Mouse (Mus musculus) lung, embryonic 15.5 days (tissue): ENCODE results near the gene Srsf3. TPM values are rescaled to one million over a fixed set of nuclear protein-coding genes. Genes with fewer than 3 reads are reported as not detected.
"Not testable (repeated sequence)": the region's sequence is repeated elsewhere in the genome, so short reads cannot be mapped to it uniquely, and the experiment has no call there.

Experiments used
- ATAC-seq: fragments of 200-750 bp; cut with Nextera tagmentation; 2 replicates; pipeline ENCODE4 v1.8.0; 2017; ENCODE audit warnings: moderate number of reproducible peaks, borderline replicate concordance; ENCODE audit not compliant: low FRiP score, low TSS enrichment; ENCODE audit errors: extremely low read depth
- H3K27ac ChIP-seq: fragments of 300-500 bp; sonication (generic); 2 replicates; pipeline ENCODE4 v1.5.1; 2015; ENCODE audit warnings: moderate library complexity, mild to moderate bottlenecking, inconsistent platforms
- H3K27me3 ChIP-seq: fragments of 300-500 bp; sonication (generic); 2 replicates; pipeline ENCODE4 v1.6.1; 2015; ENCODE audit warnings: inconsistent platforms
- H3K36me3 ChIP-seq: fragments of 300-500 bp; sonication (generic); 2 replicates; pipeline ENCODE4 v1.6.1; 2015; ENCODE audit warnings: inconsistent platforms
- H3K4me1 ChIP-seq: fragments of 300-500 bp; sonication (generic); 2 replicates; pipeline ENCODE4 v1.6.1; 2015; ENCODE audit warnings: inconsistent platforms
- H3K4me2 ChIP-seq: fragments of 300-500 bp; sonication (generic); 2 replicates; pipeline ENCODE4 v1.6.1; 2015; ENCODE audit warnings: inconsistent platforms, mild to moderate bottlenecking, moderate library complexity
- H3K4me3 ChIP-seq: fragments of 300-500 bp; sonication (generic); 2 replicates; pipeline ENCODE4 v1.5.1; 2015; ENCODE audit warnings: mild to moderate bottlenecking, inconsistent platforms
- H3K9ac ChIP-seq: fragments of 300-500 bp; sonication (generic); 2 replicates; pipeline ENCODE4 v1.6.1; 2015; ENCODE audit warnings: inconsistent platforms
- H3K9me3 ChIP-seq: fragments of 300-500 bp; sonication (generic); 2 replicates; pipeline ENCODE4 v1.6.1; 2016; ENCODE audit warnings: inconsistent platforms
- WGBS: fragments of 180-500 bp; shearing (Covaris S2); methylation state at CpG from one replicate; pipeline ENCODE4 v1.1.7; 2015; 5-methylcytosine and 5-hydroxymethylcytosine counted together
- polyA plus RNA-seq: library from polyadenylated mRNA; unstranded; fragments of >200 nt; fragmentation: Nextera tagmentation; extraction: Ambion mirVana; gene quantifications from 2 replicates; pipeline ENCODE4 v1.2.1, GENCODE M21; 2015

Gene Srsf3
- polyA plus RNA-seq, 1 experiment from 2014 or later: 642 TPM

DNA sequence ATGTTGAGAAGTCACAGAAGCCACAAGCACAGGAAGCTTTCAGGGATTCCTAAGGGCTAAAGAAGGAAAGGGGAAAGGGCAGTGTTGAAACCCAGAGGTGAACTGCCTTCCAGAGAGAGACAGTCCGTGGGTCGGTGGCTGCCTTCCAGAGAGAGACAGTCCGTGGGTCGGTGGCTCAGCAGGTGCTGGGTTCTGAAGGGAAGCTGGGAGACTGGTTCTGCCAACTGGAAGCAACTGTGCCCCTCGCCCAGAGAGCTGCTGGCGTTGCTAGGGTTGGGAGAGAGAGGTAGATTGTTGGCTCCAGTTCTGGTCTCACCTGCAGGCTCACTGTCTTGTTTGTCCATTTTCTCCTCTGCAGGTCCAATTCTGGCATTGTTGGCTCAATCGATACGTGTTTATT lies 26.1 kb downstream of the Srsf3 start:
- no peak overlapping the region for H3K4me3 ChIP-seq
- no peaks in the 10 kb centered on the region for H3K27me3 ChIP-seq
- H3K27ac ChIP-seq: no peak overlapping the region
- peaks cover 42% of the 10 kb centered on the region for H3K4me1 ChIP-seq
- WGBS: 85% methylated on average over 8 of the region's 8 CpGs
- H3K9ac ChIP-seq: no peak overlapping the region
- H3K36me3 ChIP-seq: no peaks in the 10 kb centered on the region
- no peak overlapping the region for H3K4me2 ChIP-seq
- no peak for ATAC-seq
- H3K9me3 ChIP-seq: no peaks in the 10 kb centered on the region

DNA sequence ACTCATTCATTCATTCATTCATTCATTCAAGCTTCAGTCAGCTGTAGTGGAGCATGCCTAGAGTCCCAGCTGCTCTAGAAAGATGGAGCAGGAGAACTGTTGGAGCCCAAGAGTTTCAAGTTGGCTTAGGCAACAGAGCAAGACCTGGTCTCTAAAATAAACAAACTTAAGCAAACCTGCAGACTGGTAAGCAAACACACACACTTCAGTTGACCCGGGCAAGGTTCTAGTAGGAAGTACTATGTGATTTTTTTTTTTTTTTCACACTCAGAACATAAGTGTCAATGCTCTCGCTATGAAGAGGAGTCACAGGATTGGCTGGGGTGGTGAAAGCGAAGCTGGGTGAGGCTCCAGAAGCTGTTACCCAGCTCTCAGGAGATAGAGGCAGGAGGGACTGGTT lies 27.2 kb downstream of the Srsf3 start:
- Histone ChIP-seq H3K9me3 (no peaks in the 10 kb centered on the region), H3K4me1 (peaks cover 34% of the 10 kb centered on the region), H3K4me2 (no peak overlapping the region), H3K9ac (no peak overlapping the region), H3K4me3 (no peak overlapping the region), H3K27ac (no peak overlapping the region), H3K27me3 (no peaks in the 10 kb centered on the region), H3K36me3 (no peaks in the 10 kb centered on the region)
- no peak for ATAC-seq
- 62% methylated on average over 3 of the region's 3 CpGs for WGBS

DNA sequence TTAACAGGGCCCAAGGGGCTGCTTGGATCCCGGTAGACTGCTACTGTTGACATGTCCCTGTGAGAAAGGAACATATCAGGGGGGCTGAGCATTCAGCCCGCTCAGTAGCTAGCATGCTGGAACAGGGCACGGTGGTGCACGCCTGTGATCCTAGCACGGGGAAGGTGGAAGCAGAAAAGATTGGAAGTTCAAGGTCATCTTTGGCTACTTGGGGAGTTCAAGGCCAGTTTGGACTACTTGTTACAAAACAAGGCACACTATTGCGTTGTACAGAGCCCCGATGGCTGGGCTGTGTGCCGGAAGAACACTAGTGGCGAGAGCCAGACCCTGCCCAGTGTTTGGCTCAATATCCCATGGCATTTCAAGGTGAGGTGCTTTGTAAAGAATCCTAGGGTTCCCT lies 28.5 kb downstream of the Srsf3 start:
- H3K9ac ChIP-seq: no peak overlapping the region
- no peaks in the 10 kb centered on the region for H3K9me3 ChIP-seq
- no peaks in the 10 kb centered on the region for H3K27me3 ChIP-seq
- ATAC-seq: no peak
- 85% methylated on average over 9 of the region's 9 CpGs for WGBS
- no peak overlapping the region for H3K4me2 ChIP-seq
- no peaks in the 10 kb centered on the region for H3K36me3 ChIP-seq
- H3K4me3 ChIP-seq: no peak overlapping the region
- H3K27ac ChIP-seq: no peak overlapping the region
- H3K4me1 ChIP-seq: peaks cover 34% of the 10 kb centered on the region

DNA sequence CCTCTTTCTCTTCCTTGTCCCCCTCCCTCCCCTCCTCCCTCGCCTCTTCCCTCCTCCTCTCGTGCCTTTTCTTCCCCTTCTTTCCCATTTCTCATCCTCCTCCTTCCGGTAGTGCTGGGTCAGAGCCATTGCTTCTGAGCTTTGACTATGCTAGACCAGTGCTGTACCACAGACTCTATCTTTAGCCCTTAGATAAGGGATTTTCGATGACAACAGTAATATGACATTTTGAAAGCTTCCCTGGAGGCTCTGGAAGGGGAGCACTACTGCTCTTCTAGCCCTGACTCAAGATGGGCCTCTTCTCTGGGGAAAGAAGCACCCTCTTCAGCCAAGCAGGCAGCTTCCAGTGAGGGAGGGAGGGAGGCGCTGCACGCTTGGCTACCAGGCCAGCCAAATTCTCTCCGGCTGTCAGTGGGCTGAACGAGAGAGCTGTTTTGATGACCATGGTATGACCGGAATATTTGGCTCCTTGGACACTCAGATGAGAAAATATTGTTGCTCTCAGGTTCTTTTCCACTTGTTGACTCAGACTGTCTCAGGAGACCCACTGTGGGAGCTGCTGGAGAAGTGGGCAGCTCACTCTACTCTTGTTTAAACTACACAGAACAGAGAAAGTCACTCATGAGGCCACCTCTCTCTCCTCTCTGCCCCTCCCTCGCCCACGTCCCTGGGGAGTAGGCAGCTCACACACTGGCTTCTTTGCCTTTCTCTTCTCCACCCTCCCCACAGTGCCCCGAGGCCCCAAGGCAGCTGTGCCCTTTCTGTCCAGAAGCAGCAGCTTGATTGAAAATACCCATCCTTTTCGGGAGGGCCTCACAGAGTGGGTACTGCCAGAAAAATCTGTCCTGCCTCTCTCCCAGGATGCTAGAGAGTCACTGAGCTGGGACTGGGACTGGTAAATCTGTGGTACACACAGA lies 29.9 kb downstream of the Srsf3 start:
- 28% methylated on average over 13 of the region's 13 CpGs for WGBS
- H3K27ac ChIP-seq: no peak overlapping the region
- ATAC-seq: no peak

DNA sequence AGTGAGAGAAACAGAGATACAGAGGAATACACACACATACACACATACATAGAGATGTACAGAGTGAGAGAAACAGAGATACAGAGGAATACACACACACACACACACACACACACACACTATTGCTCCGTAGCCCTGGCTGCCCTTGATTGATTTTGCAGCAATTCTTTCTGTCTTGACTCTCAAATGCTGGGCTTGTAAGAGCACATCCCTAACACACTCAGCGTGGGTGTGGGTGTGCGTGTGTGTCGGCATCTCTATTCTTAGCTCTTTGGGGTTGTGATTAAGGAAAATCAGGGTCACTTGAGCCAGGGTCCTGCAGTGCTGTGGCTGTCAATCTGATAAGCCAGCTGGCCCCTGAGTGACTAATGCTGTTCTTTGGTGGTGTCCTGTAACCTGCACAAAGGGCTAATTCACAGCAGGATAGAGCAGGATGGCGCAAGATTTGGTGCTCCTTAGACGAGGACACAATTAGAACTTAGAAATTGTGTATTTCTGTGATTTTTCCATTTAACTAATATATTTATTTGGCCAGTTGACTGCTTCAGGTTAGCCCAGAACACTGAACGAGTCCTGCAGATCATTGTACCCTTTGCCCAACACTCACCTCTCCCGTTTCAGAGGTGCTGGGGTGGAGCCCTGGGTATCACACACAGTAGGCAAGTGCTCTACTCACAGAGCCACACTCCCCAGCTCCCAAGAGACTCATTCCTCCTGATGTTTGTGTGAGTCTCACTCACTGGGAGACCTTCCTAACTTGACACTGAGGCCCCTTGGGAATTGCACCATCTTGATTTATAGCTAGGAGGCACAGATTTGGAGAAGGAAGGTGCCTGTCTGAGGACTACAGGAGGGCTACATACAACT lies 30.9 kb downstream of the Srsf3 start:
- H3K27ac ChIP-seq: no peak overlapping the region
- no peaks in the 10 kb centered on the region for H3K27me3 ChIP-seq
- H3K4me3 ChIP-seq: no peak overlapping the region
- WGBS: 51% methylated on average over 8 of the region's 8 CpGs
- H3K9ac ChIP-seq: no peak overlapping the region
- no peak overlapping the region for H3K4me2 ChIP-seq
- no peaks in the 10 kb centered on the region for H3K36me3 ChIP-seq
- no peaks in the 10 kb centered on the region for H3K9me3 ChIP-seq
- H3K4me1 ChIP-seq: peaks cover 12% of the 10 kb centered on the region
- no peak for ATAC-seq

More for the DNA sequence above, 29.9 kb downstream of the Srsf3 start:
- no peaks in the 10 kb centered on the region for H3K36me3 ChIP-seq
- H3K9ac ChIP-seq: no peak overlapping the region
- H3K9me3 ChIP-seq: no peaks in the 10 kb centered on the region
- H3K4me2 ChIP-seq: no peak overlapping the region
- no peak overlapping the region for H3K4me3 ChIP-seq
- H3K4me1 ChIP-seq: peaks cover 21% of the 10 kb centered on the region
- no peaks in the 10 kb centered on the region for H3K27me3 ChIP-seq

DNA sequence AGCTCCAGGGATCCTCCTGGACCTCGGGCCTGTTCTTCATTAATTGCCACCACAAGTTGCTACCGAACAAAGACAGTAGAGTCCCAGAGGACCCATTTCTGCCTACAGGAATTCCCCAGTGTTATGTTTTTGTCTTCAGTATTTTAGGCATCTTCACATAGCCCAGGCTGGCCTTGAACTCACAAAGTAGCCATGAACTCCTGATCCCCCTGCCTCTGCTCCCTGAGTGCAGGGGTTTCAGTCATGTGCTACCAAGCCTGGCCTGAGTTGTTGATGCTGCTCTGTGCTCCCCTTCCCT lies 31.5 kb downstream of the Srsf3 start:
- ATAC-seq: no peak
- WGBS: 65% methylated on average over 2 of the region's 2 CpGs
- no peak overlapping the region for H3K4me2 ChIP-seq

DNA sequence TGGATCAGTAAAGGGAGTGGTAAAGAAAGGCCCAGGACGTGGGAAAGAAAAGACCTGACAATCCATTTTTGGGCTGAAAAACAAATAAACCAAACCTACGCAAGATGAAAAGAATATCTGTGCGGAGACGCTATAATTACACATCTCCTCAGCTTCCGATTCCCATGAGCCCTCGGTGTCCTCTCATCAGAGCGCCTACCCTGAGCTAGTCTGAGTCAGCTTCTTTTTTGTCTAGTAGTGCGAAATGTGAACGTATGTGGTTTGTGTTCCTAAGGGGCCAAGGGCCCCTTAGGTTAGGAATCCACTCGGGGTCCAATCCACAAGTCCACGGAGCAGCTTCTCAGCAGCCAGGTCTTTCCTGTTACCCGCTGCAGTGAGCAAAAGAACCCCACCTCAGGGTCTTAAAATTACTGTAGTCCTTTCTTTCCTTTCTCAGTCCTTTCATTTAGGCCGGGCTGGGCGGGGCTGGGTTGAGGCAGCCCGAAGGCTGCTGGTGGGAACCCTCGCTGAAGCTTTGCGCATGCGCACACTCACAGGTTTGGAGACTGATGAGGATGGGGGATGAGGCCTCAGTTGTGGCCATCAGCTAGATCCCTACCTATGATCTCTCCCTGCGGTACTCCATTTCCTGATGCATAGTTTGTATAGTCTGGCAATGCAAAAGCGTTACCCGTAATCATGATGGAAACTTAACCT lies 33.0 kb downstream of the Srsf3 start:
- H3K27ac ChIP-seq: no peak overlapping the region
- no peaks in the 10 kb centered on the region for H3K36me3 ChIP-seq
- no peaks in the 10 kb centered on the region for H3K9me3 ChIP-seq
- ATAC-seq: no peak
- H3K27me3 ChIP-seq: no peaks in the 10 kb centered on the region
- no peak overlapping the region for H3K4me3 ChIP-seq
- H3K9ac ChIP-seq: no peak overlapping the region
- WGBS: 77% methylated on average over 21 of the region's 21 CpGs
- no peak overlapping the region for H3K4me2 ChIP-seq
- H3K4me1 ChIP-seq: peaks cover 20% of the 10 kb centered on the region

More for the DNA sequence above, 31.5 kb downstream of the Srsf3 start:
- Histone ChIP-seq H3K27ac (no peak overlapping the region), H3K9me3 (no peaks in the 10 kb centered on the region), H3K27me3 (no peaks in the 10 kb centered on the region), H3K4me3 (no peak overlapping the region), H3K9ac (no peak overlapping the region), H3K36me3 (no peaks in the 10 kb centered on the region), H3K4me1 (peaks cover 8% of the 10 kb centered on the region)

DNA sequence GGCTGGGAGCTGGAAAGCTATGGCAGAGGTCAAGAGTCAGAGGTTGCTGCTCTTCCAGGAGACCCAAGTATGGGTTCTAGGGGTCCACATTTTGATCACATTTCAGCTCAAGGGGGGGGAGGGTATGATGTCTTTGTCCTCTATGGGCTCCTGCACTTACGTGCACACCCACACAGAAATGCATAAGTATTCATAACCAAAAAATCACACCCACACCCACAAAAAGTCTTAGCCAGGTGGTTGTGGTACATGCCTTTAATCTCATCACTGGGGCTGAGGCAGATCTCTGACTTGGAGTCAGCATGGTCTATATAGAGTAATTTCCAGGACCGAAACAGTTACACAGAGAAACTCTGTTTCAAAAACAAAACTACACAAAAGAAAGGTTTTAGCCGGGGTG lies 33.5 kb downstream of the Srsf3 start:
- H3K4me1 ChIP-seq: peaks cover 20% of the 10 kb centered on the region
- H3K27ac ChIP-seq: no peak overlapping the region
- WGBS: 93% methylated on average over 3 of the region's 3 CpGs
- no peak overlapping the region for H3K4me2 ChIP-seq
- H3K9me3 ChIP-seq: no peaks in the 10 kb centered on the region
- no peaks in the 10 kb centered on the region for H3K27me3 ChIP-seq
- H3K9ac ChIP-seq: no peak overlapping the region
- no peaks in the 10 kb centered on the region for H3K36me3 ChIP-seq
- no peak for ATAC-seq
- no peak overlapping the region for H3K4me3 ChIP-seq

DNA sequence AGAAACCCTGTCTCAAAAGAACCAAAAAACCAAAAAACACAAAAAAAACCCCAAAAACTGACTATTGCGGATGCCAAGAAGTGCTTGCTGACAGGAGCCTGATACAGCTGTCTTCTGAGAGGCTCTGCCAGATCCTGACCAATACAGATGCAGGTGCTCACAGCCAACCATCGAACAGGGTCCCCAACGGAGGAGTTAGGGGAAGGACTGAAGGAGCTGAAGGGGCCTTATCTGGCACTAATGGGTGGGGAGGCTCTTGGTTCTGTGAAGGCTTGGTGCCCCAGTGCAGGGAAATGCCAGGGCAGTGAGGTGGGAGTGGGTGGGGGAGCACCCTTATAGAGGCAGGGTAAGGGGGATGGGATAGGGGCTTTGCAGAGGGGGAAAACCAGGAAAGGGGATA lies 35.0 kb downstream of the Srsf3 start:
- H3K9ac ChIP-seq, H3K9me3 ChIP-seq, H3K4me2 ChIP-seq, H3K36me3 ChIP-seq, H3K4me3 ChIP-seq, H3K27ac ChIP-seq, H3K27me3 ChIP-seq, ATAC-seq: not testable (repeated sequence)
- 64% methylated on average over 3 of the region's 3 CpGs for WGBS
- H3K4me1 ChIP-seq: peaks cover 15% of the 10 kb centered on the region

DNA sequence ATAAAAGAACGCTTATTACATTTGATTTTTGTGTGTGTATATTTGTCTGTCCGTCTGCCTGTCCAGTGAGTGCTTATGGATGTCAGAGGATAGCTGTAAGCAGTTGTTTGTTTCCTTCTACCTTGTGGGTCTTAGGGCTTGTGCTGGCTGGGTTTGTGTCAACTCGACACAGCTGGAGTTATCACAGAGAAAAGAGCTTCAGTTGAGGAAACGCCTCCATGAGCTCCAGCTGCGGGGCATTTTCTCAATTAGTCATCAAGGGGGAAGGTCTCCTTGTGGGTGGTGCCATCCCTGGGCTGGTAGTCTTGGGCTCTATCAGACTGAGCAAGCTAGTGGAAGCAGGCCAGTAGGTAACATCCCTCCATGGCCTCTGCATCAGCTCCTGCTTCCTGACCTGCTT lies 35.4 kb downstream of the Srsf3 start:
- H3K27ac ChIP-seq: no peak overlapping the region
- H3K4me3 ChIP-seq: no peak overlapping the region
- H3K9ac ChIP-seq: no peak overlapping the region
- no peaks in the 10 kb centered on the region for H3K27me3 ChIP-seq
- 57% methylated on average over 5 of the region's 5 CpGs for WGBS
- H3K4me2 ChIP-seq: no peak overlapping the region
- H3K36me3 ChIP-seq: no peaks in the 10 kb centered on the region
- H3K4me1 ChIP-seq: peaks cover 15% of the 10 kb centered on the region
- ATAC-seq: no peak
- no peaks in the 10 kb centered on the region for H3K9me3 ChIP-seq

DNA sequence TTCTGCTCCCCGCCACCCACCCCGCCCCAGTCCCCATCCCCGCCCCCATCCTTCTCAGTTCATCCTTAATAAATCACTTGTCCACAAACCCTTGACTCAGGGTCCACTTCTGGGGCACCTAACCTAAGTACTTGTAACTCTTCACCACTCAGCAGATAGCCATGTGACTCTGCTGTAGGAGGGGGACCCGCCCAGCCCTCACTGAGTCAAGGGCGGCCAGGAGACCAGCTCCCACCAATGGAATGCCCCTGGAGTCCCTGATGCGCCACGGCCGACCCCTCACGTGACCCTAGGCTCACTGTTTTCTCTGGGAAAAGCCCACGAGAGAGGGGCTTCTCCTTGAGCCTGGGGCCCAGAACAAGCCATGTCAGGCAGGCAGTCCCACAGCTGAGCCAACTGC lies 36.6 kb downstream of the Srsf3 start:
- Histone ChIP-seq H3K36me3 (no peaks in the 10 kb centered on the region), H3K9me3 (no peaks in the 10 kb centered on the region), H3K4me1 (peaks cover 19% of the 10 kb centered on the region; the same call in 1 of the 2 replicates), H3K27me3 (no peaks in the 10 kb centered on the region), H3K9ac (no peak overlapping the region), H3K27ac (no peak overlapping the region), H3K4me2 (no peak overlapping the region), H3K4me3 (no peak overlapping the region)
- ATAC-seq: no peak
- 60% methylated on average over 10 of the region's 10 CpGs for WGBS

DNA sequence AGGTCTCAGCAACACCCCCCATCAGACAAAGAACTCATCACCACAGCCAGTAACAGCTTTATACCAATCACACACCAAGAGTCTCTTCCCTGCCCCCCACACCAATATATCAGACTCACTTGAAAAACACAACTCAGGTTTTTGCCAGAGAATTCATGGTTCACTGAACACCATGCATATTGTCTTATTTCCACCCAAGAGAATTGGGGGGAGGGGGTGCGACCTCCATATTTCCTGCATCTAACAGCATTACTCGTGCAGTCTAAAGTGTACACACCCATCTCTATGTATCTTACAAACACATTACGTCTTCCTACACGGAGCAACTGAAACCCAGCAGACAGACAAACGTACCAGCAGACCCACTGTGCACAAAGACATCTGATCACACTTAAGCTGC lies 39.4 kb downstream of the Srsf3 start:
- 64% methylated on average over 5 of the region's 5 CpGs for WGBS

More for the DNA sequence above, 39.4 kb downstream of the Srsf3 start:
- no peak for ATAC-seq
- H3K27me3 ChIP-seq: no peaks in the 10 kb centered on the region
- no peak overlapping the region for H3K9ac ChIP-seq
- H3K4me2 ChIP-seq: no peak overlapping the region
- H3K4me1 ChIP-seq: peaks cover 19% of the 10 kb centered on the region; the same call in 1 of the 2 replicates
- no peak overlapping the region for H3K27ac ChIP-seq
- H3K4me3 ChIP-seq: no peak overlapping the region
- H3K9me3 ChIP-seq: no peaks in the 10 kb centered on the region
- no peaks in the 10 kb centered on the region for H3K36me3 ChIP-seq
